Mouse (Mus musculus) neural tube, embryonic 13.5 days (tissue): Measurements from ENCODE around the gene Etfbkmt. TPM values are rescaled to one million over a fixed set of nuclear protein-coding genes. Genes with fewer than 3 reads are reported as not detected.
"Not testable (repeated sequence)": the region's sequence is repeated elsewhere in the genome, so short reads cannot be mapped to it uniquely, and the experiment has no call there.

Source experiments
- ATAC-seq: fragments of 200-750 bp; cut with Nextera tagmentation; 2 replicates; pipeline ENCODE4 v1.8.0; 2017; ENCODE audit warnings: low read depth, mild to moderate bottlenecking, moderate TSS enrichment, moderate library complexity
- H3K27ac ChIP-seq: fragments of 300-500 bp; sonication (generic); replicated peaks from 2 replicates; pipeline ENCODE4 v1.5.1; 2015; ENCODE audit warnings: moderate library complexity, mild to moderate bottlenecking, inconsistent platforms
- H3K27me3 ChIP-seq: fragments of 300-500 bp; sonication (generic); 2 replicates; pipeline ENCODE4 v1.6.1; 2015; ENCODE audit warnings: mild to moderate bottlenecking, inconsistent platforms
- H3K36me3 ChIP-seq: fragments of 300-500 bp; sonication (generic); 2 replicates; pipeline ENCODE4 v1.6.1; 2015; ENCODE audit warnings: mild to moderate bottlenecking, inconsistent platforms
- H3K4me1 ChIP-seq: fragments of 300-500 bp; sonication (generic); replicated peaks from 2 replicates; pipeline ENCODE4 v1.6.1; 2015; ENCODE audit warnings: inconsistent platforms
- H3K4me2 ChIP-seq: fragments of 300-500 bp; sonication (generic); 2 replicates; pipeline ENCODE4 v1.6.1; 2015; ENCODE audit warnings: inconsistent platforms, mild to moderate bottlenecking, moderate library complexity
- H3K4me3 ChIP-seq: fragments of 300-500 bp; sonication (generic); 2 replicates; pipeline ENCODE4 v1.5.1; 2015; ENCODE audit warnings: mild to moderate bottlenecking, inconsistent platforms
- H3K9ac ChIP-seq: fragments of 300-500 bp; sonication (generic); 2 replicates; pipeline ENCODE4 v1.6.1; 2015; ENCODE audit warnings: moderate library complexity, mild to moderate bottlenecking, inconsistent platforms
- H3K9me3 ChIP-seq: fragments of 300-500 bp; sonication (generic); 2 replicates; pipeline ENCODE4 v1.6.1; 2016; ENCODE audit warnings: inconsistent platforms
- WGBS: fragments of 180-500 bp; shearing (Covaris S2); methylation state at CpG from one replicate; pipeline ENCODE4 v1.1.7; 2015; 5-methylcytosine and 5-hydroxymethylcytosine counted together
- polyA plus RNA-seq: library from polyadenylated mRNA; unstranded; fragments of >200 nt; fragmentation: Nextera tagmentation; extraction: Ambion mirVana; gene quantifications from 2 replicates; pipeline ENCODE4 v1.2.1, GENCODE M21; 2015

Gene Etfbkmt
- polyA plus RNA-seq, 1 experiment from 2014 or later = 6.6 TPM

GRCm38 (mm10) chr6:149137936-149138335, 1.7 kb upstream of the Etfbkmt start:
- no peak for ATAC-seq
- 53% methylated on average over 2 of the region's 2 CpGs for WGBS
- peaks cover 23% of the 10 kb centered on the region for H3K4me1 ChIP-seq
- H3K27me3 ChIP-seq = no peaks in the 10 kb centered on the region
- H3K27ac ChIP-seq = no peak overlapping the region
- H3K4me3 ChIP-seq = no peak overlapping the region
- H3K4me2 ChIP-seq = no peak overlapping the region
- no peaks in the 10 kb centered on the region for H3K9me3 ChIP-seq
- no peaks in the 10 kb centered on the region for H3K36me3 ChIP-seq
- H3K9ac ChIP-seq = no peak overlapping the region

- Histone ChIP-seq H3K27ac (no peak overlapping the region), H3K27me3 (no peaks in the 10 kb centered on the region), H3K9ac (no peak overlapping the region), H3K9me3 (no peaks in the 10 kb centered on the region), H3K36me3 (no peaks in the 10 kb centered on the region), H3K4me2 (no peak overlapping the region), H3K4me1 (peaks cover 23% of the 10 kb centered on the region), H3K4me3 (no peak overlapping the region)
- 95% methylated on average over 3 of the region's 3 CpGs for WGBS
- no peak for ATAC-seq
These were observed 638 bp upstream of the Etfbkmt start for GRCm38 (mm10) chr6:149139011-149139410.

- 8% methylated on average over 36 of the region's 36 CpGs for WGBS
- Histone ChIP-seq H3K27me3 (no peaks in the 10 kb centered on the region), H3K4me3 (peak overlapping the region; percentile 42), H3K4me1 (peaks cover 13% of the 10 kb centered on the region), H3K4me2 (peak overlapping the region; percentile 61), H3K9ac (peak overlapping the region; percentile 64), H3K36me3 (no peaks in the 10 kb centered on the region), H3K9me3 (no peaks in the 10 kb centered on the region), H3K27ac (no peak overlapping the region)
- ATAC-seq = peak; percentile 91
These were observed 1.9 kb downstream of the Etfbkmt start for GRCm38 (mm10) chr6:149141393-149142173.

DNA sequence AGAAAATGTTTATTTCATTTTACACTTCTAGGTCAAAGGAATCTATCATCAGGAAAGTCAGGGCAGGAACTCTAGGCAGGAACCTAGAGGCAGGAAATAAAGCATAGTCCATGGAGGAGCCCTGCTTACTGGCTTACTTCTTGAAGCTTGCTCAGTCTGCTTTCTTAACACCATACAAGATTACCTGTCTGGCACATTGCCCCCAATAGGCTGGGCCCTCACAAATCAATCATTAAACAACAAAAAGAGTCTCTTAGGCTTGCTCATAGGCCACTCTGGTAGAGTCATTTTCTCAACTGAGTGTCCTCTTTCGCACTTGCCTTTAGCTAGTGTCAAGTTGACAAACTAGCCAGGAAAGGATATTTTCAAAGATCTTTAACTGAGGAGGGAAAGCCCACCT, 5.5 kb downstream of the Etfbkmt start:
- no peak for ATAC-seq
- WGBS = 89% methylated on average over 1 of the region's 1 CpGs
- Histone ChIP-seq H3K27me3 (no peaks in the 10 kb centered on the region), H3K4me1 (peaks cover 13% of the 10 kb centered on the region), H3K36me3 (peaks cover 3% of the 10 kb centered on the region; the same call in 1 of the 2 replicates), H3K9me3 (no peaks in the 10 kb centered on the region), H3K4me3 (no peak overlapping the region), H3K4me2 (no peak overlapping the region), H3K9ac (no peak overlapping the region), H3K27ac (no peak overlapping the region)

- Histone ChIP-seq H3K27ac (no peak overlapping the region), H3K27me3 (no peaks in the 10 kb centered on the region), H3K4me3 (no peak overlapping the region), H3K36me3 (peaks cover 15% of the 10 kb centered on the region; the same call in 1 of the 2 replicates), H3K9ac (no peak overlapping the region), H3K9me3 (no peaks in the 10 kb centered on the region), H3K4me2 (no peak overlapping the region), H3K4me1 (no peaks in the 10 kb centered on the region)
- 68% methylated on average over 7 of the region's 7 CpGs for WGBS
- no peak for ATAC-seq
These were observed 9.0 kb downstream of the Etfbkmt start for GRCm38 (mm10) chr6:149148436-149149229.

DNA sequence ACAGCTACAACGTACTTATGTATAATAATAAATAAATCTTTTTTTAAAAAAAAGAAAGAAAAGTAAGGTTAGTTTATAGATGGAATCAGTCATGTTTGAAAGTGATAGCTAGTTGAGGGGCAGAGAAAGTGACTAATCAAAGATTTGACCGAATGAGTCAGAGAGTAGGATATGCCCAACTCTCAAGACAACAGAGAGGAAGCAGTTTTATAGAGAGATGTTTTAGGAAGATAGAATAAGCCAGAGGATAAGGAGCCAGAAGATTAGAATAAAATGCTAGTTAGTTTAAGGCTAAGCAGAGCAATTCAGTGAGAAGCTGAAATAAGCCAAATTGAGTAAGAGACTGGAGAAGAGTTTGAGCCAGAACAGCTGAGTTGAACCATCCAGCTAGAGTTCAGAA, 12.5 kb downstream of the Etfbkmt start:
- no peak overlapping the region for H3K27ac ChIP-seq
- WGBS = 95% methylated on average over 2 of the region's 2 CpGs
- ATAC-seq = no peak
- H3K36me3 ChIP-seq = peaks cover 32% of the 10 kb centered on the region
- H3K4me1 ChIP-seq = peaks cover 9% of the 10 kb centered on the region
- no peak overlapping the region for H3K9ac ChIP-seq
- no peak overlapping the region for H3K4me2 ChIP-seq
- no peaks in the 10 kb centered on the region for H3K27me3 ChIP-seq
- no peak overlapping the region for H3K4me3 ChIP-seq
- no peaks in the 10 kb centered on the region for H3K9me3 ChIP-seq

GRCm38 (mm10) chr6:149153473-149154115, 13.9 kb downstream of the Etfbkmt start:
- Histone ChIP-seq H3K27me3 (no peaks in the 10 kb centered on the region), H3K9ac (no peak overlapping the region), H3K9me3 (no peaks in the 10 kb centered on the region), H3K4me3 (no peak overlapping the region), H3K27ac (no peak overlapping the region), H3K4me1 (peaks cover 9% of the 10 kb centered on the region), H3K4me2 (no peak overlapping the region), H3K36me3 (peaks cover 39% of the 10 kb centered on the region)
- WGBS = 37% methylated on average over 6 of the region's 6 CpGs
- ATAC-seq = no peak

GRCm38 (mm10) chr6:149154116-149155030, 14.7 kb downstream of the Etfbkmt start:
- Histone ChIP-seq H3K27me3 (no peaks in the 10 kb centered on the region), H3K4me2 (no peak overlapping the region), H3K4me3 (no peak overlapping the region), H3K9ac (no peak overlapping the region), H3K36me3 (peaks cover 47% of the 10 kb centered on the region), H3K9me3 (no peaks in the 10 kb centered on the region), H3K4me1 (peaks cover 9% of the 10 kb centered on the region), H3K27ac (no peak overlapping the region)
- 0 out of 2 replicates have a peak, but pooled peaks have one; percentile 27 for ATAC-seq
- 18% methylated on average over 8 of the region's 8 CpGs for WGBS

DNA sequence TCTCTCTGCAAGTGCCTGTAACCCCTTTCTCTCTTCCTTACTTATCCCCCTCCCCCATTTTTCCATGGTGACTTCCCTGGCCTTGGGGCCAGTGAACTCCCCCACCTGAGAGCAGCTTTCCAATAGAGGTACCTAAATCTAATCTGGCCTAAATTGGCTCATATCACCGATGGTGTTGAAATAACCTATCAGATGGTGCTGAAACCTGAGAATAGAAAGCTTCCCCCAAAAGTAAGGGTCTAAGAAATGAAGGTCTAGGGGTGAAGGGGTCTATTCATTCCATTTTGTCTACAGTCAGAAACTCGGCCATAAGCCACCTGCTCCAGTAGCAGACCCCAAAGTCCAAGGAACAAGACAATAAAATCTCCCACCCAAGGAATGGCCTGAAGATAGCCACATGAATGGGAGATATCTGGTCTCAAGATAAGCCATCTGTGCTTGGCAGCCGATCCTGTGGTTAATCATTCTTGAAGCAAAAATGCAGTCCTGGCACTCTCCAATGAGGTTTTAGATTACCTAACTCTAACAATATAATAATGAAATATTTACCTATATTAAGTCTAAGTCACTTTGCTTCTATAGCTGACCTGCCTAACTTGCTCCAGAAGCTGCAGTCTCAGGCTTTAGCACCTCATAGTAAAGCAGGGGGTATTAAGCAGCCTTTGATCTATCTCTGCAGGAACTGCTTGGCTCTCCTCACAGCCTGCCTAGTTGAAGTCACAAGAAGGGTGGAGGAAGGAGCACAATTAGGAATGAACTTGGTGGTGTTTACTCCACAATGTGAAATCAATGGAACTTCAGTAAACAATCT, 15.6 kb downstream of the Etfbkmt start:
- no peak overlapping the region for H3K27ac ChIP-seq
- 62% methylated on average over 3 of the region's 3 CpGs for WGBS
- no peak for ATAC-seq
- H3K27me3 ChIP-seq = no peaks in the 10 kb centered on the region
- H3K9ac ChIP-seq = no peak overlapping the region
- peaks cover 55% of the 10 kb centered on the region for H3K36me3 ChIP-seq
- no peak overlapping the region for H3K4me3 ChIP-seq
- H3K4me1 ChIP-seq = peaks cover 9% of the 10 kb centered on the region
- H3K9me3 ChIP-seq = no peaks in the 10 kb centered on the region
- no peak overlapping the region for H3K4me2 ChIP-seq

DNA sequence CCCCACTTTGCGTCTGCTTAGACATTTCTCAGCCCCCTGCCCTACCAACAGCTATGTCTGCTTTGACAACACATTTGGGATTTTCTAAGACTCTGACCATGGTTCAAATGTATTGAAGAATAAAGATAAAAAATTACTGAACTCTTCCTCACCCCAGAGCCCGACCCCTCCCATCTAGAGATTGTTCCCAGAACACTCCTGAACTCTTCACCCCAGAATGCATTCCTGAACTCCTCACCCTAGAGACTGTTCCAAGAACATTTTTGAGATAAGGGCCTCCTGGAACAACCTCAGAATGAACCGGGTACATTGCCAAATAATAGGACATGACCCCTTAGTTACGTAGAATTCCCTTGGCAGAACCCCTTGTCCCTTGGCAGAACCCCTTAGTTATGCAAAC, 27.4 kb downstream of the Etfbkmt start:
- H3K9me3 ChIP-seq, H3K27me3 ChIP-seq, H3K4me2 ChIP-seq, ATAC-seq, H3K4me3 ChIP-seq, H3K9ac ChIP-seq, H3K4me1 ChIP-seq, H3K27ac ChIP-seq: not testable (repeated sequence)
- peaks cover 70% of the 10 kb centered on the region for H3K36me3 ChIP-seq
- 92% methylated on average over 3 of the region's 4 CpGs for WGBS

DNA sequence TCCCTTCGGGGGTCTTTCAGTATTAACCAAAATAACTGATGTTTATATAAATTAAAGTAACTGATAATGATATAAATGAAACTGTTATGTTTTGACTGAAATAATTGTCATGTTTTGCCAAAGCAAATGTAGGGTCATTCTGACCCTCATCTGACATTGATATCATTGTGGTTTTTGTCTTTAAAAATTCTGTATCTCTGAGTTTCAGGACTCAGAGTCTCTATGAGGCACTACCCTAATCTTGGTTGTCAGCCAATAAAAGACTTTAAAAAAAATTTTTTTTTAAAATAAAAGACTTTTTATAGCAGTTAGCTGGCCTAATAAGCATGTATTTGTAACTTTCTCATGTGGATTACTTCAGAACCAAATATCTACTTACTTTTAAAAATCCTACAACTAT, 28.0 kb downstream of the Etfbkmt start:
- Histone ChIP-seq H3K9ac (no peak overlapping the region), H3K27ac (no peak overlapping the region), H3K27me3 (no peaks in the 10 kb centered on the region), H3K36me3 (peaks cover 64% of the 10 kb centered on the region), H3K4me1 (no peaks in the 10 kb centered on the region), H3K9me3 (no peaks in the 10 kb centered on the region), H3K4me2 (no peak overlapping the region), H3K4me3 (no peak overlapping the region)
- ATAC-seq = no peak
- whole genome bisulfite sequencing = 96% methylated on average over 1 of the region's 1 CpGs
